Mouse (Mus musculus) liver, postnatal 0 days (tissue): ENCODE data around the gene Fut7.

Source experiments
- CTCF ChIP-seq: sonication (generic); IDR thresholded peaks from 2 replicates; pipeline ENCODE4 v1.5.1; 2016; ENCODE audit warnings: antibody characterized with exemption, low read depth
- EP300 ChIP-seq: IDR thresholded peaks from 2 replicates; pipeline ENCODE4 v1.6.1; 2016; ENCODE audit warnings: antibody characterized with exemption, low read depth, mild to moderate bottlenecking

GRCm38 (mm10) chr2:25430395-25431233 is 7.5 kb downstream of the Fut7 start:
- no peak for TF ChIP-seq CTCF
- TF ChIP-seq EP300 = no peak
